Mouse (Mus musculus): ENCODE results near the gene Ppm1n.

- TF ChIP-seq CTCF (IDR thresholded peaks at IDR 0.05; ENCODE audit: borderline replicate concordance, insufficient read depth, low read length) (no peak), POLR2A (IDR thresholded peaks at IDR 0.05; ENCODE audit: low read depth, low read length) (no peak)
Observed at GRCm38 (mm10) chr7:19240905-19241463, 38.9 kb downstream of the Ppm1n start.

Measured in embryonic fibroblast, embryonic 13.5 days (primary cell).